ENCODE assay signal across 10 mouse cellular contexts in the genomic region with DNA sequence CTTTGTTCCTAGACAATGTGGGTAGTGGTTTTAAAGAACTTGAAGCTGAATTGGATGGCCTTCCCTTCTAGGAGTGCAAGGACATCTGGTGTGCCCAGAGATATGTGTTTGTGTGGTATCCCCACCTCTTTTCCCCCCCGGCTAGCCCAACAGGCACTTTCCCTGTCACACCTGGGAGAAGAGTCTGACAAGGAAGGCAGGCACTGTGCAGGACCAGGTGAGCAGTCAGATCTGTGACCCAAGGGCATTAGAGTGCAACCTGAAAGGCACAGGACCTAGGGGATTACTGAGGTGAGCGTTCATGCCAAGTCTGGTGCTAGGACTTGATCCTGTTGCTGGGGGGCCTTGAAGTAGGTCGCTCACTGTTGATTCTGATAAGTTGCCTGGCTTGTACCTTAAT.
DNase-seq lines count a peak whose midpoint lies in the region; ATAC-seq and TF ChIP-seq lines count a peak whose summit lies in the region.
"Had no signal": no experiment of that assay in that cellular context is flagged by ENCODE, and none has a peak within 500 bp of the region (broad histone marks: within the 10 kb centered on the region; RNA-seq: fewer than 3 reads in every experiment).

No protein-coding gene starts in this region.

- no peak for DNase-seq in kidney, adult 2 months
- DNase-seq in kidney, adult 8-10 months = no peak
- DNase-seq in urinary bladder, postnatal 36 days (ENCODE audit: low spot score in 2 of 2) = no peak
- DNase-seq in layer of hippocampus, adult 9-10 months (ENCODE audit: low spot score) = no peak
- DNase-seq: gastrocnemius, postnatal 25 days had no signal

- H3K27me3 ChIP-seq in kidney, adult 2 months (replicated peaks; ENCODE audit: control insufficient read depth, insufficient read depth, low read length) = no peaks in the 10 kb centered on the region
- H3K27me3 ChIP-seq in heart, embryonic 15.5 days = no peaks in the 10 kb centered on the region
- no peaks in the 10 kb centered on the region for H3K27me3 ChIP-seq in limb, embryonic 15.5 days

- no peak for ATAC-seq in heart, embryonic 15.5 days (replicated peaks; ENCODE audit: insufficient number of reproducible peaks, insufficient read depth, low FRiP score, low read depth)
- no peak for ATAC-seq in limb, embryonic 15.5 days (ENCODE audit: insufficient number of reproducible peaks, low FRiP score, low TSS enrichment, low read depth)
- ATAC-seq in frontal cortex, adult (ENCODE audit: low TSS enrichment) = no peak

- 19% methylated on average over 3 of the region's 3 CpGs for WGBS in kidney, adult 2 months
- WGBS in heart, embryonic 15.5 days = 48% methylated on average over 3 of the region's 3 CpGs
- WGBS in limb, embryonic 15.5 days = 14% methylated on average over 3 of the region's 3 CpGs

- H3K9ac ChIP-seq in heart, embryonic 15.5 days = peak overlapping the region; percentile 95
- H3K9ac ChIP-seq in limb, embryonic 15.5 days = peak overlapping the region; percentile 94
- H3K9ac ChIP-seq: liver, embryonic 14.5 days had no signal

- H3K4me2 ChIP-seq in heart, embryonic 15.5 days = peak overlapping the region; percentile 77
- peak overlapping the region; percentile 69 for H3K4me2 ChIP-seq in limb, embryonic 15.5 days

- H3K9me3 ChIP-seq in heart, embryonic 15.5 days (replicated peaks) = no peaks in the 10 kb centered on the region
- no peaks in the 10 kb centered on the region for H3K9me3 ChIP-seq in limb, embryonic 15.5 days

- TF ChIP-seq CTCF in kidney, adult 2 months (conservative IDR thresholded peaks at IDR 0.05; ENCODE audit: insufficient read depth, insufficient read length, low read depth, low read length) = no peak

- H3K4me3 ChIP-seq in kidney, adult 2 months (ENCODE audit: insufficient read depth, low read depth, low read length) = peak overlapping the region; percentile 56
- H3K4me3 ChIP-seq in brown adipose tissue, adult 24 weeks (ENCODE audit: insufficient read depth, low read depth, low read length) = peak overlapping the region; percentile 49
- peak overlapping the region; percentile 92 for H3K4me3 ChIP-seq in heart, embryonic 15.5 days
- peak overlapping the region; percentile 81 for H3K4me3 ChIP-seq in limb, embryonic 15.5 days

- peak overlapping the region; percentile 84 for H3K27ac ChIP-seq in kidney, adult 2 months (ENCODE audit: insufficient read depth, low read depth, low read length)
- peak overlapping the region; percentile 74 for H3K27ac ChIP-seq in brown adipose tissue, adult 24 weeks (replicated peaks; ENCODE audit: low read depth, low read length)
- peak overlapping the region; percentile 99 for H3K27ac ChIP-seq in heart, embryonic 15.5 days
- peak overlapping the region; percentile 98 for H3K27ac ChIP-seq in limb, embryonic 15.5 days
- H3K27ac ChIP-seq: liver, embryonic 14.5 days had no signal

- peaks cover 1% of the 10 kb centered on the region; the same call in 1 of the 2 replicates for H3K36me3 ChIP-seq in kidney, adult 2 months (ENCODE audit: control insufficient read depth, insufficient read depth, low read length)
- H3K36me3 ChIP-seq in heart, embryonic 15.5 days = no peaks in the 10 kb centered on the region
- peaks cover 3% of the 10 kb centered on the region; the same call in 1 of the 2 replicates for H3K36me3 ChIP-seq in limb, embryonic 15.5 days

- peaks cover 25% of the 10 kb centered on the region for H3K4me1 ChIP-seq in kidney, adult 2 months (ENCODE audit: control insufficient read depth, insufficient read depth, low read length)
- peaks cover 21% of the 10 kb centered on the region for H3K4me1 ChIP-seq in brown adipose tissue, adult 24 weeks (ENCODE audit: control insufficient read depth, insufficient read depth, insufficient read length, low read length)
- peaks cover 51% of the 10 kb centered on the region for H3K4me1 ChIP-seq in heart, embryonic 15.5 days (replicated peaks)
- H3K4me1 ChIP-seq in limb, embryonic 15.5 days = peaks cover 43% of the 10 kb centered on the region

- no peak for TF ChIP-seq POLR2A in kidney, adult 2 months (IDR thresholded peaks at IDR 0.05; ENCODE audit: low read depth, low read length)
